Mouse (Mus musculus): ENCODE results near the gene Anks1b. TPM values are rescaled to one million over a fixed set of nuclear protein-coding genes. Genes with fewer than 3 reads are reported as not detected.
A peak's percentile ranks its signal among the peaks of the same experiment; 100 is the strongest.

The Anks1b gene
- total RNA-seq, 2 experiments from 2014 or later, result 0.29 to 0.78 TPM

GRCm38 (mm10) chr10:90818246-90818937 is 945.1 kb downstream of the Anks1b start:
- no peak for DNase-seq
- intact Hi-C loops (cut with DNase I; ENCODE audit: low total_unique reads), result no loop called here

GRCm38 (mm10) chr10:90823438-90823837 is 950.1 kb downstream of the Anks1b start:
- DNase-seq, result no peak

GRCm38 (mm10) chr10:90824692-90825091 is 951.4 kb downstream of the Anks1b start:
- intact Hi-C loops (cut with DNase I; ENCODE audit: low total_unique reads), result no loop called here
- DNase-seq, result no peak

More at GRCm38 (mm10) chr10:90823438-90823837, 950.1 kb downstream of the Anks1b start:
- intact Hi-C loops (cut with DNase I; ENCODE audit: low total_unique reads), result no loop called here

- DNase-seq, result peak; percentile 10
- intact Hi-C loops (cut with DNase I; ENCODE audit: low total_unique reads), result no loop called here
Observed at GRCm38 (mm10) chr10:90826939-90827338, 953.6 kb downstream of the Anks1b start.

- DNase-seq, result no peak
- intact Hi-C loops (cut with DNase I; ENCODE audit: low total_unique reads), result no loop called here
Observed at GRCm38 (mm10) chr10:90828581-90829393, 955.5 kb downstream of the Anks1b start.

- intact Hi-C loops (cut with DNase I; ENCODE audit: low total_unique reads), result no loop called here
Observed at GRCm38 (mm10) chr10:90829394-90830267, 956.3 kb downstream of the Anks1b start.

GRCm38 (mm10) chr10:90830268-90830585 is 956.9 kb downstream of the Anks1b start:
- intact Hi-C loops (cut with DNase I; ENCODE audit: low total_unique reads), result no loop called here
- no peak for DNase-seq

More at GRCm38 (mm10) chr10:90829394-90830267, 956.3 kb downstream of the Anks1b start:
- peak; percentile 6 for DNase-seq

GRCm38 (mm10) chr10:90830591-90831287 is 957.4 kb downstream of the Anks1b start:
- no peak for DNase-seq
- intact Hi-C loops (cut with DNase I; ENCODE audit: low total_unique reads), result no loop called here

- intact Hi-C loops (cut with DNase I; ENCODE audit: low total_unique reads), result no loop called here
- no peak for DNase-seq
Observed at GRCm38 (mm10) chr10:90831288-90831626, 957.9 kb downstream of the Anks1b start.

GRCm38 (mm10) chr10:90834306-90834705 is 961.0 kb downstream of the Anks1b start:
- no peak for DNase-seq
- intact Hi-C loops (cut with DNase I; ENCODE audit: low total_unique reads), result no loop called here

GRCm38 (mm10) chr10:90835195-90835594 is 961.9 kb downstream of the Anks1b start:
- intact Hi-C loops (cut with DNase I; ENCODE audit: low total_unique reads), result no loop called here
- DNase-seq, result no peak

GRCm38 (mm10) chr10:90839611-90840335 is 966.5 kb downstream of the Anks1b start:
- no peak for DNase-seq
- intact Hi-C loops (cut with DNase I; ENCODE audit: low total_unique reads), result no loop called here

GRCm38 (mm10) chr10:90842398-90842797 is 969.1 kb downstream of the Anks1b start:
- no peak for DNase-seq
- intact Hi-C loops (cut with DNase I; ENCODE audit: low total_unique reads), result no loop called here

GRCm38 (mm10) chr10:90851077-90851476 is 977.8 kb downstream of the Anks1b start:
- DNase-seq, result no peak
- intact Hi-C loops (cut with DNase I; ENCODE audit: low total_unique reads), result no loop called here

- no peak for DNase-seq
- intact Hi-C loops (cut with DNase I; ENCODE audit: low total_unique reads), result no loop called here
Observed at GRCm38 (mm10) chr10:90851999-90852398, 978.7 kb downstream of the Anks1b start.

GRCm38 (mm10) chr10:90852432-90852831 is 979.1 kb downstream of the Anks1b start:
- no peak for DNase-seq
- intact Hi-C loops (cut with DNase I; ENCODE audit: low total_unique reads), result no loop called here

GRCm38 (mm10) chr10:90856668-90857067 is 983.4 kb downstream of the Anks1b start:
- intact Hi-C loops (cut with DNase I; ENCODE audit: low total_unique reads), result no loop called here
- DNase-seq, result no peak

GRCm38 (mm10) chr10:90859665-90860523 is 986.6 kb downstream of the Anks1b start:
- intact Hi-C loops (cut with DNase I; ENCODE audit: low total_unique reads), result no loop called here
- DNase-seq, result no peak
